Mouse (Mus musculus): Measurements from ENCODE around the gene Dnajb2.

The Dnajb2 gene

GRCm38 (mm10) chr1:75293331-75293701, 57.1 kb downstream of the Dnajb2 start:
- no peak for DNase-seq (ENCODE audit: extremely low spot score)

GRCm38 (mm10) chr1:75294294-75294693, 58.1 kb downstream of the Dnajb2 start:
- no peak for DNase-seq (ENCODE audit: extremely low spot score)
